Mouse (Mus musculus): ENCODE data around the gene Mtmr12. TPM values are rescaled to one million over a fixed set of nuclear protein-coding genes. Genes with fewer than 3 reads are reported as not detected.
"Not testable (repeated sequence)": the region's sequence is repeated elsewhere in the genome, so short reads cannot be mapped to it uniquely, and the experiment has no call there.

Gene Mtmr12
- 30.5 and 32.0 TPM in 2 replicates for polyA plus RNA-seq (2012; rRNA removed)

DNA sequence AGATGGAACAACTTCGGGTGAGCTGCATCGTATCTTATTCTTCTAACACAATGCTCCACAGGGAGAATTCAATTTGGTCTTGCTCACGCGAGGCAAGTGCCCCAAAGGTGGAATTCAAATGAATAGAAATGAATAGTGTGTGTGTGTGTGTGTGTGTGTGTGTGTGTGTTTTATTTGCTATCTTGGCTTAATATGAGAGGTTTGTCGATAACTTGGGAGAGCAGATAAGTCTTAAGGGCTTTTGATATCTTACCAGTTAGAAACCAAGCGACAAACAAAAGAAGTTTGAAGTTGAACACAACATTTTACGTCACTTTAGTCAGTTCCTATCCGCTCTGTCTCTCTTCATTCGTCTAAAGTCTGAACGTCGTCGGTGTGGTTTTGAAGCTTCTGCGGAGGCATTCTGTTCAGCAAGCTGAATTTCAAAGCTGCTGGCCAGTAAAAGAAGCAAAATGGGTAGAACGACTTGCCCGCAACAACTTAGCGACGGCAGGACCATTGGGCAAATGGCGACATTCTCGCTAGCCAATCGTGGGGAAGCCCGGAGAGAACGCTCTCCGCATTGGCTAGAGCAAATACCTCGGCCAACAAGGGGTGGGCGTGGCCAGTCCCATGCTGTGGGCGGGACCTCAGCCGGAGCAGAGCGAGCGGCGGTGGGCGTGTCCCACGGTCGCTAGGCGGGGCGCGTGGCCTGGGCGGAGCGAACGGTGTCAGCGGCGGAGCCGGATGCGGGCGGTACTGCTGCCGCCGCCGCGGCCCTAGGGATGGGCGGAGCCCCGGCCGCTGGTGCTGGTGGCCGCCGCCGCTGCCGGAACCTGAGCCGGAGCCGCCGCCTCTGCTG lies at the start of gene Mtmr12:
Mtmr12 (plus strand) TSS at position 710 of the 841 bp plus-strand sequence.
- peaks cover 6% of the 10 kb centered on the region; the same call in 1 of the 2 replicates for H3K4me1 ChIP-seq (ENCODE audit: control insufficient read depth, insufficient read depth, low read length)
- peak within 1 kb of the TSS; percentile 46 for H3K27ac ChIP-seq (ENCODE audit: insufficient read depth, low read length)
- TF ChIP-seq POLR2A (IDR thresholded peaks at IDR 0.05; ENCODE audit: extremely low read depth, insufficient read depth, low read length) (peak; percentile 64; the same call in 1 of the 2 replicates), CTCF (IDR thresholded peaks at IDR 0.05; ENCODE audit: extremely low read depth, insufficient read depth, low read length) (no peak)
- peak within 1 kb of the TSS; percentile 51 for H3K4me3 ChIP-seq (ENCODE audit: insufficient read depth, low read length)

DNA sequence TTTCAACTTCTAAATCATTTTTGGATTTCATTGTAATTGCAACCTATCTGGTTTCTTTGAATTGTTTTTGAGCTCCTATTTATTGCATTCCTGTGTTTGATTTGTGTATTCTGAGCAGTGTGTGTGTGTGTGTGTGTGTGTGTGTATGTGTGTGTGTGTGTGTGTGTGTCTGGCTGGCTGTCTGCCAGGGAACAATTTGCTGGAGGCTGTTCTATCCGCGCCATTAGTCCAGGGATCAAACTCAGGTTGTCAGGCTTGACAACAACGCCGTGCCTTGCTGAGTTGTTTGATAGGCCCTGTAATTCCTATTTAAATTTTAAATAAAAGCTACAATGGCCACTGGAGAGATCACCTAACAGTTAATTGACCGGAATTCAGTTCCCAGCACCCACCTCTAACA lies 26.7 kb upstream of the Mtmr12 start:
- no peaks in the 10 kb centered on the region for H3K4me1 ChIP-seq (ENCODE audit: control insufficient read depth, insufficient read depth, low read length)
- no peak for TF ChIP-seq POLR2A (IDR thresholded peaks at IDR 0.05; ENCODE audit: extremely low read depth, insufficient read depth, low read length)
- no peak for TF ChIP-seq CTCF (IDR thresholded peaks at IDR 0.05; ENCODE audit: extremely low read depth, insufficient read depth, low read length)
- no peak overlapping the region for H3K4me3 ChIP-seq (ENCODE audit: insufficient read depth, low read length)
- no peak overlapping the region for H3K27ac ChIP-seq (ENCODE audit: insufficient read depth, low read length)

DNA sequence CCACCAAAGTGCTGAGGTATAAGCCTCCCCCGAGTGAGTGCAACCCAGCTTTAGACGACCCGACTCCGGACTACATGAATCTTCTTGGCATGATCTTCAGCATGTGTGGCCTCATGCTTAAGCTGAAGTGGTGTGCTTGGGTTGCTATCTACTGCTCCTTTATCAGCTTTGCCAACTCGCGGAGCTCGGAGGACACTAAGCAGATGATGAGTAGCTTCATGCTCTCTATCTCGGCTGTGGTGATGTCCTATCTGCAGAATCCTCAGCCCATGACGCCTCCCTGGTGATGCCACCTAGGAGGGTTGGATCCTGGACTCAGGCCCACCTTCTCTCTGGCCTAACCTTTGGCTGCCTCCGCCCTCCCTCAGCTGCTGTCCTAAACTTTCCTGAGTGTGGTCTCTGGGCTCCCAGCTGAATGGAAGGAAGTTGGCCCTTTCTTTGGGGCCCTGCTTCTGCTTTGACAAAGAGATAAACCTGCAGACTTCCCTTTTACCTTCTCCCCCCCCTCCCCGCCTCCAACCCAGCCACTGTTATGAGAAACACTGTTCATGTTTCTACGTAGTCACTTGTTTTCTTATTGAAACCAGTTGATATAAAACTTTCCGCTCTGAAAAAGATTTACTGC lies 23.5 kb upstream of the Mtmr12 start:
- H3K4me1 ChIP-seq (ENCODE audit: control insufficient read depth, insufficient read depth, low read length); H3K4me3 ChIP-seq (ENCODE audit: insufficient read depth, low read length); H3K27ac ChIP-seq (ENCODE audit: insufficient read depth, low read length): not testable (repeated sequence)

DNA sequence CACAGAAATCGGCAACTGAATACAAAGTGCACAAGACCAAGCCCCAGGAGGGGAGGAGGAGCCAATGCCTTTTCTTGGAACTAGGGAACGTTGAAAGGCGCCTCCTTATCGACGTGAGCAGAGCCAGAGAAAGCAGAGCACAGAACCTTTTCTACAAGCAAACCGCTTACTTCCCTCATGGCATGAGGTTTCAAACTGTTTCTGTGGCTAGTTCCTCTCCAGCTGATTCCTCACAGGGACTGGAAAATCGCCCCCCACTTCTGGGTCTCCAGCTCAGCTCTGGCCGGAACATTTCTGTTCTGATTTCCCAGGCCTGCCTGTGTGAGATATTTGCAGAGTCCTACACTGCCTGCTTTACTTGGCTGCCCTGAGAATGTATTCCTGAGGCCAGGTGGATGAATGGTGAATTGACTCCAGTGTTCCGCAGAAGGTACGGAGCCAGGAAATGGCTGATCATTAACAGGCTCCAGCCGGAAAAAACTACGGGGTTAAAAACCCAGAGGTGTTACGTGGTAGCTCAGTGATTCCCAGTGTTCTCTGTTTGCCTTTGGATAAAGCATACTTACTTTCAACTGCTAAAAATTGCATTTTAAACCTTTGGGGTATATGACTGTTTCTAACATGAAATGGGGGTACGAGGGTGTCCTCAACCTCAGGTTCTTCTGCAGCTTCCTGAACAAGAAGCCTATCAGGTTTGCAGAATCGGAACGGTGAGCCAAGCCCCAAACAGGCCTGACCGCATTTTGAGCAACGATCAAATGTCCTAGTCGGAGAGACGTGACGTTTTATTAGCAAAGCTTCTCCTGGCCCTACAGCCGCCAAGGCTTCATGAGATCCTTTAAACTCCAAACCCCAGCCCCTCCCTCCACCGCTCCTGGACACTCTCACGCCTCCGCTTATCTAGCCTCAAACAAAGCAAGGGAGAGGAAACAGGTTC lies 10.7 kb upstream of the Mtmr12 start:
- Histone ChIP-seq H3K4me3 (ENCODE audit: insufficient read depth, low read length) (no peak overlapping the region), H3K27ac (ENCODE audit: insufficient read depth, low read length) (no peak overlapping the region), H3K4me1 (ENCODE audit: control insufficient read depth, insufficient read depth, low read length) (no peaks in the 10 kb centered on the region)
- TF ChIP-seq CTCF (IDR thresholded peaks at IDR 0.05; ENCODE audit: extremely low read depth, insufficient read depth, low read length) = no peak
- no peak for TF ChIP-seq POLR2A (IDR thresholded peaks at IDR 0.05; ENCODE audit: extremely low read depth, insufficient read depth, low read length)

DNA sequence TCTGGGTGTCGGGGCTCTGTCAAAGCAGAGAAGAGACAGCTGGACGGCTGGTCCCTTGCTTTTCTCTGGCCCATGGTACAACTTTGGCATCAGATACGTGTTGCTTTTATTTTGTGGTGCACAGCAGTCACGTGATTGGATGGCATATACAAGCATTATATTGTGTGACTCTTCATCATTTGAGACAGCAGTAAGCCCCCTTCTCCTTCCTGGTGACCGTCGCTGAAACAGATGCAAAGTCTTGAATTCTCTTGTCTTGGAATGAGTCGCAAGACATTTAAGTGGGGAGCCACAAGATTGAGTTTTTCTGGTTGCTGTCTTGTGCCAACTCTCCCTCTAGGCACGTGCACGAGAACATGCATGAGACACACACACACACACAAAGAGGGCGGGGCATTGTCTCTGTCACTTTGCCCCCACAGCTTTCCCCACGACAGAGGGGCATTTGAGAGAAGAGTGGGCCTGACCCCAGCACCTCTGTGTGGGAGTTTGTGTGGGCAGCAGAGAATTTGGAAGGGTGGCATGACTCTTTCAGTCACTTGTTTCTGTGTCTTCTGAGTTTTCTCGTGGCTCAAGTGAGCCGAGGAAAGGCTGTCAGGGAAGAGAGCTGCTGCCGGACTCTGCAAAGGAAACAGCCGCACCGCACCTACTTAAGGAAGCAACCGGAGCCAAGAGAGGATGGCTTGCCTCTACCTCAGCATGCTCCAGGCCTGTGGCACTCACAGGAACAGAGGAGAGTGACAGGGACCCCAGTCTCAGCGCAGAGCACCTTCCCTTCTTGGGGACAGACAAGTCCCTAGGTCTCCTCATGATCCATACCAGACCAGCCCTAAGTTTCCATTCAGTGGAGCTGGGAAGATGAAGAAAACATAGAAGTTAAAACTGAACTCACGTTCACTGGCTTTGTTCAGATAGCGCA lies 9.8 kb upstream of the Mtmr12 start:
- no peak for TF ChIP-seq CTCF (IDR thresholded peaks at IDR 0.05; ENCODE audit: extremely low read depth, insufficient read depth, low read length)
- no peak overlapping the region for H3K4me3 ChIP-seq (ENCODE audit: insufficient read depth, low read length)
- no peaks in the 10 kb centered on the region for H3K4me1 ChIP-seq (ENCODE audit: control insufficient read depth, insufficient read depth, low read length)
- no peak overlapping the region for H3K27ac ChIP-seq (ENCODE audit: insufficient read depth, low read length)

DNA sequence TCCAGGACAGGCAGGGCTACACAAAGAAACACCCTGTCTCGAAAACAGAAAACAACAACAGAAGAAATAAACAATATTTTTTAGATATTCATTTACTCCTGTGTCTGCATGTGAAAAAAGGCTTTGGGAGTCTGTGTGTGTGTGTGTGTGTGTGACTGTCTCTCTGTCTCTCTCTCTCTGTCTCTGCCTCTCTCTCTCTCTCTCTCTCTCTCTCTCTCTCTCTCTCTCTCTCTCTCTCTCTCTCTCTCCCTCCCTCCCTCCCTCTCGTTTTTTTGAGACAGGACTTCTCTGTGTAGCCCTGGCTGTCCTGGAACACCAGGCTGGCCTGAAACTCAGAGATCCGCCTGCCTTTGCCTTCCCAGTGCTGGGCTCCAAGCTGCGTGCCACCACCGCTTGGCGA lies 8.9 kb upstream of the Mtmr12 start:
- no peaks in the 10 kb centered on the region for H3K4me1 ChIP-seq (ENCODE audit: control insufficient read depth, insufficient read depth, low read length)
- H3K4me3 ChIP-seq (ENCODE audit: insufficient read depth, low read length) = no peak overlapping the region
- H3K27ac ChIP-seq (ENCODE audit: insufficient read depth, low read length) = no peak overlapping the region
- no peak for TF ChIP-seq POLR2A (IDR thresholded peaks at IDR 0.05; ENCODE audit: extremely low read depth, insufficient read depth, low read length)
- TF ChIP-seq CTCF (IDR thresholded peaks at IDR 0.05; ENCODE audit: extremely low read depth, insufficient read depth, low read length) = no peak

DNA sequence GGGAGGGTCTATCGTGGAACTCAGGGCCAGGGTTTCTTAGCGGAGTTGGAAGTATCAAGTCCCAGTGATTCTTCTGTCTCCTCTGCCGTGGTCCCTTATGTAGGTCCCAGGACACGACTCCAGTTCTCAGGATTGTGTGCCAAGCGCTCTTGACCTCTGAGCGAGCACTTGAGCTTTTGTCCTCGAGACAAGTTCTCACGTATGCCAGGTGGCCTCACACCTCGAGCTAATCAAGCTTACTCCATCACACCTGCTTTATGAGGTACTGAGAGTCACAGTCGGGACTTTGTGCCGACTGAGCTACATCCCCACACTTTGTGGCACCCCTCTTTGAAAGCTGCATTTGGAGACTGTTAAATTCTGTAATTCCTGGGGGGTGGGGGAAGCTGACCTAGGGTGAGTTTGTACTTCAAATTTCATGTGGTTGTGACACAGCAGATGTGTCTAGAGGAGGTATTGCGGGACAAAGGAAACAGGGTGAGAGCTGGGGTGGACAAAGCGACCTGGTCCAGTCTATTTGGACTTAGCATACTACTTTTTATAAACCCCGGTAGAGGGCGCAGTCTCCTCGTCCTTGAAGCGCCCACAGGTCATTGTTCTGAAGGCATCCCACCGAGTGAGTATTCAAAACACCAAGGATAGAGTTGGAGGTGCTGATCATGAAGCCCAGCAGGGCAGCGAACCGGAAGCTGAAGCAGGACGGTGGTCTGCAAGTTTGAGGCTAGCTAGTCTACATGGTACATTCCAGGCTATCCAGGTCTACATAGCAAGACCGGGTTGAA lies 8.2 kb upstream of the Mtmr12 start:
- Histone ChIP-seq H3K4me3 (ENCODE audit: insufficient read depth, low read length) (no peak overlapping the region), H3K4me1 (ENCODE audit: control insufficient read depth, insufficient read depth, low read length) (no peaks in the 10 kb centered on the region), H3K27ac (ENCODE audit: insufficient read depth, low read length) (no peak overlapping the region)
- no peak for TF ChIP-seq POLR2A (IDR thresholded peaks at IDR 0.05; ENCODE audit: extremely low read depth, insufficient read depth, low read length)
- peak; percentile 60 for TF ChIP-seq CTCF (IDR thresholded peaks at IDR 0.05; ENCODE audit: extremely low read depth, insufficient read depth, low read length)

DNA sequence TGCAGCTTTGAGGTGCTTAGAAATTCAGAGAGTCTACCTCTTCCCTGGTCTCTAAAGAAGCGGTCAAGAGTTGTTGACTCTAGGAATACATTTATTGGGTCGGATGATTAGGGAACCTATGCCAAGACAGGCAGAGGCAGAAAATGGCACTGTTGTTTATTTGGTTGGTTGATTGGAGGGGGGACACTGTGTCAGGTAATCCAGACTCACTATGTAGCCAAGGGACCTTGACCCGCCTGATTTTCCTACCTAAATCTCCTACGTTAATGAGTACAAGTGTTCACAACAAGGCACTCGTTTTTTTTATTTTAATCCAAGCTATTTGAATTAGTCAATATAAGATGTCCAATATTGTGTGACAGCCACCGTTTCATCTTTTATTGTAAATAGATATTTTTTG lies 7.5 kb upstream of the Mtmr12 start:
- TF ChIP-seq POLR2A (IDR thresholded peaks at IDR 0.05; ENCODE audit: extremely low read depth, insufficient read depth, low read length) (no peak), CTCF (IDR thresholded peaks at IDR 0.05; ENCODE audit: extremely low read depth, insufficient read depth, low read length) (no peak)
- H3K4me1 ChIP-seq (ENCODE audit: control insufficient read depth, insufficient read depth, low read length) = no peaks in the 10 kb centered on the region
- no peak overlapping the region for H3K27ac ChIP-seq (ENCODE audit: insufficient read depth, low read length)
- H3K4me3 ChIP-seq (ENCODE audit: insufficient read depth, low read length) = no peak overlapping the region

Data from cortical plate, adult 2 months (tissue).